Mouse (Mus musculus): ENCODE measurements around the gene Plpp3. TPM values are rescaled to one million over a fixed set of nuclear protein-coding genes. Genes with fewer than 3 reads are reported as not detected.
A peak's percentile ranks its signal among the peaks of the same experiment; 100 is the strongest.

Plpp3 gene
- polyA plus RNA-seq, 1 experiment from 2014 or later: 76.1 TPM

DNA sequence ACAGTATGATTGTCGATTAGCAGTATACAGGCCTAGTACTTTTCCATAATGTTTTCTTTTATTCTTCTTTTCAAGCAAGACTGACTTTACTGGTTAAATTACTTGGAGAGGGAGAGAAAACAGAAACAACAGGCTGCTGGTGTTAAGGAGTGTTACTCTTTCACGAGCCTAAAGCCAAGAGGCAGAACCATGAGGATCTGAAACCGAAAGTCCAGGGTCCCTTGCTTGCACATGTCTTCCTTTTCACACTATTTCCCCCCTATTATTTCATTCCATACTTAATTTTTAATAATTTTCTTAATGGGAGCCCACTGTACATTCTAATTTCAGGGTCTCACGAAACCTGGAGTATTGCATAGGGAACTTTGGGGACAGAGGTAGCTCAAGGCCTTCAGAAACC, 97.2 kb downstream of the Plpp3 start:
- Histone ChIP-seq H3K4me3 (ENCODE audit: low read depth, low read length) (no peak overlapping the region), H3K9me3 (ENCODE audit: control insufficient read depth, low read length) (no peaks in the 10 kb centered on the region), H3K9ac (ENCODE audit: low read length) (no peak overlapping the region), H3K36me3 (ENCODE audit: control insufficient read depth, insufficient read depth, low read length) (no peaks in the 10 kb centered on the region), H3K4me2 (ENCODE audit: low read depth, severe bottlenecking) (no peak overlapping the region), H3K27ac (replicated peaks; ENCODE audit: low read depth, low read length) (no peak overlapping the region), H3K27me3 (ENCODE audit: control insufficient read depth, insufficient read depth, low read length) (no peaks in the 10 kb centered on the region), H3K4me1 (ENCODE audit: control insufficient read depth, insufficient read depth, low read length) (no peaks in the 10 kb centered on the region)
- DNase-seq (ENCODE audit: low spot score) (no peak), ATAC-seq (ENCODE audit: insufficient number of reproducible peaks, low FRiP score, low TSS enrichment, low read depth) (no peak)
- 84% methylated on average over 4 of the region's 4 CpGs for WGBS

DNA sequence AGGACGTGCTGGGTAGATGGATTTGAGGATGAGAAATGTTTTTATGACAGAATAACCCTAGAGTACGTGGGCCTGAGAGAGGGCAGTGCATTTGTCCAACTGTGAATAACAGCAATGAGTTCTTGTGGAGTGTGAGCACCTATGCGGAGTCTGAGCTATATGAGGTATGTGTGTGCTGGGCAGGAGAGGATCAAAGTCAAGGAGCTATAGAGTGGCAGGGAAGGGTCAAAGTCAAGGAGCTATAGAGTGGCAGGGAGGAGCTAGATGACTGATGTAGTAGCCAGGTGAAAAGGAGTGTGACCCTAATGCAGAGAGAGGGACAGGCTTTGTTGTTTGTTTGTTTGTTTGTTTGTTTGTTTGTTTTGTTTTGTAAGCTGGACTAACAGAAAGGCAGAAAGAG, 98.0 kb downstream of the Plpp3 start:
- no peak for DNase-seq (ENCODE audit: low spot score)
- Histone ChIP-seq H3K4me2 (ENCODE audit: low read depth, severe bottlenecking) (no peak overlapping the region), H3K36me3 (ENCODE audit: control insufficient read depth, insufficient read depth, low read length) (no peaks in the 10 kb centered on the region), H3K4me3 (ENCODE audit: low read depth, low read length) (no peak overlapping the region), H3K4me1 (ENCODE audit: control insufficient read depth, insufficient read depth, low read length) (no peaks in the 10 kb centered on the region), H3K27me3 (ENCODE audit: control insufficient read depth, insufficient read depth, low read length) (no peaks in the 10 kb centered on the region), H3K27ac (replicated peaks; ENCODE audit: low read depth, low read length) (no peak overlapping the region), H3K9ac (ENCODE audit: low read length) (no peak overlapping the region), H3K9me3 (ENCODE audit: control insufficient read depth, low read length) (no peaks in the 10 kb centered on the region)
- 85% methylated on average over 3 of the region's 3 CpGs for WGBS
- ATAC-seq (ENCODE audit: insufficient number of reproducible peaks, low FRiP score, low TSS enrichment, low read depth): no peak

DNA sequence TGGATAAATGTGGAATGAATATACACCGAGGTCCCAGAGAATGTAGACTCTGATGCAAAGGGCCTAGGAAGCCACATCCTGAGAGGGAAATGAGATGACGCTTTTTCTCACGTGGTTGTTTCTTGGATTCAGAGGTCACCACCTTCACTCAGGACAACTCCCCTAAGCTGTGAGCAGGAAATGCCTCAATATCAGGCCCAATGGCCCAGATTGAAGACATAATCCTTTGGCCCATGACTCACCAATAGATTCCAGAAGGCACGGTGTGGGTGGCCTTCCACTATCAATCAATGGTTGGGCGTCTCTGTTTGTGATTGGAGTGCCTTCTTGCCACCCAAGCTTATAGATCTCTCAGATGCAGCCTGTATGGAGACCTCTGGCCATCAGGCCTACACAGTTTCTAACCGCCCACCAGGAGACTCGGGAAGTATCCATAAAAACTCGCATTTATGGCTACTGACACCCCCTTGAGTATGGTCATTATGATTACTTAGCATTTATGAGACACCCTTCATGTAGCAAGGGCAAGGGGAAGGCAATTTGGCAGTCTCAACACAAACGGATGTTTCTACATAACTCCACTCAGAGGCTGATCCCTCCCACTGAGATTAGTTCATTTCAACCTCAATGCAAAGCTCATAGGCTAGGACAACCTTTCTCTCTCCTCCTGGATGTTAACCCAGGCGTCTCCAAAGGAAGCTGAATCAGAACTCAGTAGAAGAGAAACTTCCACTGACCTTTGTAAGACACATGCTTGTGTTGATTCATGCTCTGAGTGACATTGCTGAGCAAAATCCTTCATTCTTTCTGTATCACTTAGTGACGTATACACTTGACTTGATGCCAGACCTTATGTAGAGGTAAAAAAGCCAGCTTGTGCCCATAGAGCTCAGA, 100.8 kb downstream of the Plpp3 start:
- DNase-seq (ENCODE audit: low spot score) (no peak), ATAC-seq (ENCODE audit: insufficient number of reproducible peaks, low FRiP score, low TSS enrichment, low read depth) (no peak)
- H3K27me3 ChIP-seq (ENCODE audit: control insufficient read depth, insufficient read depth, low read length): no peaks in the 10 kb centered on the region
- peaks cover 11% of the 10 kb centered on the region; the same call in 1 of the 2 replicates for H3K4me1 ChIP-seq (ENCODE audit: control insufficient read depth, insufficient read depth, low read length)
- no peak overlapping the region for H3K27ac ChIP-seq (replicated peaks; ENCODE audit: low read depth, low read length)
- no peaks in the 10 kb centered on the region for H3K9me3 ChIP-seq (ENCODE audit: control insufficient read depth, low read length)
- H3K36me3 ChIP-seq (ENCODE audit: control insufficient read depth, insufficient read depth, low read length): no peaks in the 10 kb centered on the region
- no peak overlapping the region for H3K4me2 ChIP-seq (ENCODE audit: low read depth, severe bottlenecking)
- 63% methylated on average over 11 of the region's 11 CpGs for WGBS
- H3K9ac ChIP-seq (ENCODE audit: low read length): no peak overlapping the region
- no peak overlapping the region for H3K4me3 ChIP-seq (ENCODE audit: low read depth, low read length)

DNA sequence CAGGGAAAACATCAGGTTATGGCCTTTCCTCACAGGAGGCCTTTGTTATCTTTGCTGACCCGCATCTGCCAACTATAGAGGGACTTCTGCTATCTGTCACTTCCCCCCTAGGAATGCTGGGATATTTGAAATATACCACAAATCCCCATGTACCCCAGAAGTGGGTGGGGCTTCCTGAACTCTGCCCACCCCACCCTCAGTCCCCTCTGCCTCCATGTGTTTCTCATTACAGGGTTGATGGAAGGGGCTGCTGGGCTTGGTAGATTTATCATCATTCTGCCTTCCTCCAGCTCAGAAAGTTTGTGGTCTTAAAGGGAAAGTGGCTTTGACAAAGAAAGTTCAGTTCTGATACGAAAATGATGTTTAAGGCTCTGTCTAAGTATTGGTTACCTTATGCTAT, 103.2 kb downstream of the Plpp3 start:
- Histone ChIP-seq H3K4me3 (ENCODE audit: low read depth, low read length) (no peak overlapping the region), H3K4me2 (ENCODE audit: low read depth, severe bottlenecking) (no peak overlapping the region), H3K36me3 (ENCODE audit: control insufficient read depth, insufficient read depth, low read length) (no peaks in the 10 kb centered on the region), H3K9me3 (ENCODE audit: control insufficient read depth, low read length) (no peaks in the 10 kb centered on the region), H3K4me1 (ENCODE audit: control insufficient read depth, insufficient read depth, low read length) (peaks cover 15% of the 10 kb centered on the region; the same call in 1 of the 2 replicates), H3K27ac (replicated peaks; ENCODE audit: low read depth, low read length) (no peak overlapping the region), H3K9ac (ENCODE audit: low read length) (no peak overlapping the region), H3K27me3 (ENCODE audit: control insufficient read depth, insufficient read depth, low read length) (no peaks in the 10 kb centered on the region)
- WGBS: 25% methylated on average over 2 of the region's 2 CpGs
- ATAC-seq (ENCODE audit: insufficient number of reproducible peaks, low FRiP score, low TSS enrichment, low read depth) (no peak), DNase-seq (ENCODE audit: low spot score) (peak; percentile 57)

DNA sequence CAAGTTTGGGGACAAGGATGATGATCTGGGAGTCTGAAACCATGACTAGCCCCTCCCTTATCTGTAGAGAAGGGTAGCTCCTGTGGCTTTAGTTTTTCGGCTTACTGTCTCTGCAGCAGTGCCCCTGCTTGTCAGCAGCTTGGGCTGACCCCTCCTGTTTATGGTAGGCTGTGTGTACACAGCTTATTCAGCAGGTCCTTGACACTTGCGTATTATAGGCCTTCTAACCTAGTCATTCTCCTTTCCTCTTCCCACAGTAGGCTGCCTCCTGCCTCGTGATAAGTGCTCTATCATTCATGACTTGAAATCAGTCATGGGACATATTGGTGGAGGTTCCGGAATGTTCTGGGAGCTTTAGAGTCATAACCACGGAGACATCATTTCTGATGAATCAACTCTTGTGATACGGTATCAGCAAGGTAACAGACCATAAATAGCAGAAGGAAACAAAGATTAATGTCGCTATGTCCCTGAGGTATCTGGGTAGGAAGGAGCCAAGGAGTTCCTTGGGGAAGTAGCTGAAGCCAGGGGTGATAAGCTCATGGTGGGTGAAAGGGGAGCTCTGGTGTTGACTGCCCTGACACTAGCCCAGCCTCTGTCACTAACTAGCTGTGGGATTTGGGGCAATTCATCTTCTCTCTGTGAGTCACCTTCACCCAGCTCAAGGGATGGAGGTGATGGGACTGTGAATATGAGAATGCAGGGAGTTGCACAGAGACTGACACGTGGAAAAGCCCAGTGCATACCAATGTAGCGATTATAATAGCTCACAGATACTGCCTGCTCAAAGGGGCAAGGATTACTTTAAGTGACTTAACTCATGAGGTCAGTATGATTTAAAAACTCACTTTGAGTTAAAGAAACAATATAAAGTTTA, 104.0 kb downstream of the Plpp3 start:
- Histone ChIP-seq H3K4me3 (ENCODE audit: low read depth, low read length) (no peak overlapping the region), H3K9ac (ENCODE audit: low read length) (no peak overlapping the region), H3K27ac (replicated peaks; ENCODE audit: low read depth, low read length) (no peak overlapping the region), H3K27me3 (ENCODE audit: control insufficient read depth, insufficient read depth, low read length) (no peaks in the 10 kb centered on the region), H3K9me3 (ENCODE audit: control insufficient read depth, low read length) (no peaks in the 10 kb centered on the region), H3K4me2 (ENCODE audit: low read depth, severe bottlenecking) (no peak overlapping the region), H3K36me3 (ENCODE audit: control insufficient read depth, insufficient read depth, low read length) (no peaks in the 10 kb centered on the region), H3K4me1 (ENCODE audit: control insufficient read depth, insufficient read depth, low read length) (peaks cover 15% of the 10 kb centered on the region; the same call in 1 of the 2 replicates)
- DNase-seq (ENCODE audit: low spot score): no peak
- 62% methylated on average over 9 of the region's 9 CpGs for WGBS
- no peak for ATAC-seq (ENCODE audit: insufficient number of reproducible peaks, low FRiP score, low TSS enrichment, low read depth)

DNA sequence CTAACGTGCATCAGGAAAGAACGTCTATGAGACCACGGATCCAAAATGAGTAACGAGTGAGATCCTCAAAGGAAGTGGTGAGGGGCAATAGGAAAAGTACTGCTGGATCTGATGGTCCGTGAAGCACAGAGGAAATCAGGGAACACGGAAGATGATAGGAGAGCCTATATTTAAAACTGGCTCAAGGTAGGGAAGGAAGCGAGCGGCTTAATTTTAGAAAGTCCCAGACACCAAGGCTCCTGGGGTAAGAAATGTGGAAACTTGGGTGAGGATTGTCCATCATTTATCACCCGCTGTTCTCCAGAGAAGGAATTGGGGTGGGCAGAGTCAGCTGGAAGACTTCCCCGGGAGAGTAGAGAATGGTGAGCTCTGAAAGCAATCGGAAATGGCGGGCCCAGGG, 105.2 kb downstream of the Plpp3 start:
- peaks cover 15% of the 10 kb centered on the region; the same call in 1 of the 2 replicates for H3K4me1 ChIP-seq (ENCODE audit: control insufficient read depth, insufficient read depth, low read length)
- H3K36me3 ChIP-seq (ENCODE audit: control insufficient read depth, insufficient read depth, low read length): no peaks in the 10 kb centered on the region
- no peak overlapping the region for H3K9ac ChIP-seq (ENCODE audit: low read length)
- no peak for ATAC-seq (ENCODE audit: insufficient number of reproducible peaks, low FRiP score, low TSS enrichment, low read depth)
- no peak overlapping the region for H3K4me3 ChIP-seq (ENCODE audit: low read depth, low read length)
- no peak overlapping the region for H3K27ac ChIP-seq (replicated peaks; ENCODE audit: low read depth, low read length)
- WGBS: 82% methylated on average over 12 of the region's 12 CpGs
- no peaks in the 10 kb centered on the region for H3K9me3 ChIP-seq (ENCODE audit: control insufficient read depth, low read length)
- H3K4me2 ChIP-seq (ENCODE audit: low read depth, severe bottlenecking): no peak overlapping the region
- H3K27me3 ChIP-seq (ENCODE audit: control insufficient read depth, insufficient read depth, low read length): no peaks in the 10 kb centered on the region
- DNase-seq (ENCODE audit: low spot score): no peak

DNA sequence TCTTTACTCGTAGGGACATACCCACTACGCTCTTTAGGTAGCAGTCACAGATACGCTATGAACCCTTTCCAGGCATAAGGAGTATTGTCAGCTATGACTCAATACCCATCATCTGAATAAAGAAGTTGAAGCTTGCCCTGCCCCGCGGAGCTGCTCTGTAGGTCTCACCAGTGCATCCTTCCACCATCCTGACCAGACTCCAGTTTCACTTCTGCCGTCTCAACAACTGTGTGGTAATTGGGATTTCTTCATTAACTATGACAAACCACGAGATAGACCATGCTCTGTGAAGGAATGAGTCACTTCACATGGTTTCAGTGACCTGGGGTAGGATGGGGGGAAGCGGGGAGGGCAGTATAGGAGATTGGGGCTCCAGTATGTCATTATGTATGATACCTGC, 106.5 kb downstream of the Plpp3 start:
- Histone ChIP-seq H3K27ac (replicated peaks; ENCODE audit: low read depth, low read length) (no peak overlapping the region), H3K9me3 (ENCODE audit: control insufficient read depth, low read length) (no peaks in the 10 kb centered on the region), H3K4me3 (ENCODE audit: low read depth, low read length) (no peak overlapping the region), H3K9ac (ENCODE audit: low read length) (no peak overlapping the region), H3K36me3 (ENCODE audit: control insufficient read depth, insufficient read depth, low read length) (no peaks in the 10 kb centered on the region), H3K4me1 (ENCODE audit: control insufficient read depth, insufficient read depth, low read length) (peaks cover 15% of the 10 kb centered on the region; the same call in 1 of the 2 replicates), H3K4me2 (ENCODE audit: low read depth, severe bottlenecking) (no peak overlapping the region), H3K27me3 (ENCODE audit: control insufficient read depth, insufficient read depth, low read length) (no peaks in the 10 kb centered on the region)
- no peak for DNase-seq (ENCODE audit: low spot score)
- WGBS: 94% methylated on average over 8 of the region's 8 CpGs
- ATAC-seq (ENCODE audit: insufficient number of reproducible peaks, low FRiP score, low TSS enrichment, low read depth): no peak

DNA sequence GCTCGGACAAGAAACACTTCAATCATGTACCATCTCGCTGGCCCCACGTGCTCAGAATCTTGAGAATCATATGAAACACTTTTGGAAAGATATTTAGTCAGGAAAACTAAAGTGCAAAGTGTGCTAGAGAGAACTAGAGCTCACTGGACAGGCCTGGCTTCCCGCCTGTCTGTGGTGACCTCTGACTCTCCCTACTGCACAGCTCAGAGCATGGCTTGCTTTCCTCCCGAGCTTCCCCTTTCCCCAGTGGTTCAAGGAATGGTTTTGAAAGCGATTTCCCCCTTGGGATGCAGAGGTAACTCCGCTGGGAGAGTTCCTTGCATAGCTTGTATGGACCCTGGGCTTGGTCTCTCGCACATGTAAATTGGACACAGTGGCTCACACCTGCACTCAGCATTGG, 107.9 kb downstream of the Plpp3 start:
- no peaks in the 10 kb centered on the region for H3K36me3 ChIP-seq (ENCODE audit: control insufficient read depth, insufficient read depth, low read length)
- no peak overlapping the region for H3K9ac ChIP-seq (ENCODE audit: low read length)
- no peaks in the 10 kb centered on the region for H3K27me3 ChIP-seq (ENCODE audit: control insufficient read depth, insufficient read depth, low read length)
- DNase-seq (ENCODE audit: low spot score): no peak
- ATAC-seq (ENCODE audit: insufficient number of reproducible peaks, low FRiP score, low TSS enrichment, low read depth): no peak
- no peaks in the 10 kb centered on the region for H3K9me3 ChIP-seq (ENCODE audit: control insufficient read depth, low read length)
- no peak overlapping the region for H3K4me3 ChIP-seq (ENCODE audit: low read depth, low read length)
- no peak overlapping the region for H3K27ac ChIP-seq (replicated peaks; ENCODE audit: low read depth, low read length)
- peaks cover 15% of the 10 kb centered on the region; the same call in 1 of the 2 replicates for H3K4me1 ChIP-seq (ENCODE audit: control insufficient read depth, insufficient read depth, low read length)
- H3K4me2 ChIP-seq (ENCODE audit: low read depth, severe bottlenecking): no peak overlapping the region
- 81% methylated on average over 8 of the region's 8 CpGs for WGBS

Measured in limb, embryonic 11.5 days (tissue).